Mouse (Mus musculus) ZHBTc4 (cell line): Measurements from ENCODE around the gene Stx6.

Experiments
- DNase-seq: peaks from one replicate; pipeline ENCODE4 v3.0.0-alpha.2; 2011; ENCODE audit warnings: low read depth, low spot score

Gene Stx6

DNA sequence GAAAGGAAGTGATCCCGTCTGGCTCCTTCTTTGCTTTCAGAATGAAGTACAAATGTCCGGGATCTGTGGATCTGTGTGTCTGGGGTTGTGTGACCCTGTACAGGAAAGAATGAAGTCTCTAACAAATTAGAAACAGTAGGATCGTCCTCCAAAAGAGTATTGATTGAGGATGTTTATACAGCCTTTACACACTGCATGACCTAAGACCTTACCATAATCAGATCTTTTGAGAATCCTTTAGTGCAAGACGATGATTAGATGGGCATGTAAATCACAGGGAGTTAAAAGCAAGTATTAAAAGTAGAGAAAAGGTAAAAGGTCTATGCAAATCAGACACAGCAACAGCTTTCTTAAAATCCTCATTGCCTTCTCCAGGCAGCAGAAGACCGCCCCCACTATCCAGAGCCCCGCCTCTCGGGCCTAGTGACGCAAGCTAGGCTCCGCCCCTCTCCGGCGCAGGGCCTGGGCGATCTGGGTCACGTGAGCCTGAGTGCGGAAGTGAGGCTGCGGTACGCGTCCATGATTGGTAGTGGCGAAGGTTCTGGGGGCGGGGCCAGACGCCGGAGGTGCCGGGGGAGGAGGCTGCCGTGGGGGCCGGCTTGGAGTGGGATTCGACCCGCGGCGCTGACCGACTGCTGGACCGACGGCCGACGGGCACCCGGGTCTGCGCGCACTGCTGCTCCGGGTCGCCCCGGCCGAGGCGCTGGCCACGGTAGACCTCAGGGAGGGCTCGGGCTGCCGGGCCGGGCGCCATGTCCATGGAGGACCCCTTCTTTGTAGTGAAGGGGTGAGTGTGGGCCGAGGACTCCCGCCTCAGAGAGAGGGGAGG, at the start of gene Stx6:
Gene Stx6 (plus strand): TSS at position 575 of the 829 bp plus-strand sequence.
- DNase-seq = peak; percentile 99

DNA sequence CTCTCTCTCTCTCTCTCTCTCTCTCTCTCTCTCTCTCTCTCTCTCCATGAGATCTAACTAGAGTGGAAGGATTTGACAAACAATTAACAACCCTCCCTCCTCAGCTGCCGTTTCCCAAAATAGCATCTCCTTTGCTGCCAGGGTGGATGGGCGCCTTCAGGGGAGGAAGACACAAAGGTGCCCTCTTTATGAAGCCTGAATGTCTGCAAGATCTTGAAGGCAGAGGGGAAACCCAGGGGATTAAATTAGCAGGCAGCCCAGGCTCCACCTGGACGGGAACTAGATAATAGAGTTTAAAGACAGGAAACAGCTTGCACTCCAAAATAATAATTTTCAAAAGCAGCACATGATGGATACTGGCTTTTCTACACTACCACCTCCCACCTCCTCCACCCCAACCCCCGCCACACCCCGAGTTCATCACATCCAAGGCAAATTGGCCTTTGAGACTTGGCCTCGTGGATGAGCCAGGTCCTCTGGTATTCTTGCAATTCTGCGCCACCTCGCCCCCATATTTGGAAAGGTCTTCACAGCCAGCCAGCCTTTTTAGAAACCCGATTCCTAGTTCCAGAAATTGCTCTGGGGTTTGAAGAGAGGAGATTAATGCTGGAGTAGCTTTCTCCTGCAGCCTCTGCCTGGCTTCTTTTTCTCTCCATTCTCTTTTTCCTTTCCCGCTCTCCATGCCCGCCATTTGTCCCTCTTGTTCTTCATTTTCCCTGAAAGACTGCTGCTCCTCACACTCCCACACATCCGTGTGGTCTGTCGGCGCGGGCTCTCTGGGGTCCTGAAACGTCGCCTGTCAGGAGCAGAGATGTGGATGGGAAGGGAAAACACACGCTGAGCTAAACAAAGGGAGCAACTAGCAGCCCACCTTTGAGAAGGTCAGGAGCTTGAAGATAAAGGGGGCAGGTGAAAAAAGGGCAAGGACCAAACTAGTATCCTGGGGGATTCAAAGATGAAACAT, 48.8 kb upstream of the Stx6 start:
- no peak for DNase-seq

GRCm38 (mm10) chr1:155111491-155111890, 47.0 kb upstream of the Stx6 start:
- DNase-seq = peak; percentile 66

- no peak for DNase-seq
Measured at GRCm38 (mm10) chr1:155112118-155112517, 46.4 kb upstream of the Stx6 start.

- no peak for DNase-seq
Measured at GRCm38 (mm10) chr1:155112875-155113274, 45.6 kb upstream of the Stx6 start.

- no peak for DNase-seq
Measured at GRCm38 (mm10) chr1:155113946-155114345, 44.6 kb upstream of the Stx6 start.

DNA sequence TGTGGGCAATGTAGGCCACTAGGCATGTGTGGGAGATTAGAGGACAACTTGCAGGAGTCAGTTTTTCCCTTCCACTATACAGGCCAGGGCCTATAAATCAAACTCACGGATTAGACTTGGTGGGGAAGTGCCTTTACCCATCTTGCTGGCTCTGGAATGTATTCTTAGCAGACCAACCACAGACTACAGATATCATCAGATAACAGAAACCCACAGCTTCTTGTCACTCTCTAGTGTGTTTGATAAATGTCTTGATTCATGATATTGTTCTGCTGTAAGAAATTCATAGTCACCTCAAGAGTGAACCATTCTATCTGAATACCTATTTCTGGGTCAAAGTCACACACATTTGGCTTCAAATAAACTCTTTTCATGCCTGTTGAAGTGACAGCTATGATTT, 38.8 kb upstream of the Stx6 start:
- DNase-seq = no peak

DNA sequence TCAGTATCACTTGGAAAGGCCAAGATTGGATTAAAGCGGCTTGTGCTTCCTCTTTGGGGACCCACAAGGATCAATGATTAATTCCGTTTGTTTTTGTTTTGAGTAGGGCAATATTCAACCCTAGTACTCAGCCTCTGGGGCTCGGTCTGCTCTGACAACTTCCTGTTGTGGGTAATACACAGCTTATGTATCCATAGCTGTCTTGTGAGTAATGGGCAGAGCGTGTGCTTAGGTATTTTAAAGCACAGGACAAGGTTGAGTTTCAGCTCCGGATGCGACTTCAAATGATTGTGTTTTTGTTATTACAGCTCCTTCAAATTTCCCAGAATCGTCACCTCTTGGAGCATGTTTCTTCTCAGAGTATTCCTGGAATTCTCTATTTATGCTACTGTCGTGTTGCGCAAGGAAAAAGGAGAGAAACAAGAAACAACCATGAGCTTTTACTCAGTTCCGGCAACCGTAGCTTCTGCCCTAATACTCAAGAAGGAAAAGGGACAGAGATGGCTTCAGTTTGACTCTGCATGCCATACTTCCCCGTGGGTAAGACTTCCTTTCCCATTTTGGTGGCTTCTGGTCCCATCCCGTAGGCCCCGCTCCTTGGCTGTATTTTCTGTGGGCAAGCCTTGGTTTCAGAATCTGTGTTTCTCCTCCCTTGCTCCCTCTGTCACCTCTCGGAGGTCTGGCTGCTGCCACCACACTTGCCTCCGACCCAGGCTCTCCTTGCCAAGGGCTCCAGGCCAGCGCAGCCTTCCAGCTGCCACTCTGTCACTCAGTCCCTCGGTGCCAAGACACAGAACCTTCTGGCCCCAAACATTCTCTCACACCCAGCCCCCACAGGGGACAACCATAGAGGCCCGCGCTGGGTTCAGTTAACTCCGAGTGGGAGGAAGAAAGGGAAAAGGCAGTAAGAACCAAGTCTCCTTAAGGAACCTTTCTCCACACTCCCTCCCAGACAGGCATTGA, 36.3 kb upstream of the Stx6 start:
- DNase-seq = no peak

DNA sequence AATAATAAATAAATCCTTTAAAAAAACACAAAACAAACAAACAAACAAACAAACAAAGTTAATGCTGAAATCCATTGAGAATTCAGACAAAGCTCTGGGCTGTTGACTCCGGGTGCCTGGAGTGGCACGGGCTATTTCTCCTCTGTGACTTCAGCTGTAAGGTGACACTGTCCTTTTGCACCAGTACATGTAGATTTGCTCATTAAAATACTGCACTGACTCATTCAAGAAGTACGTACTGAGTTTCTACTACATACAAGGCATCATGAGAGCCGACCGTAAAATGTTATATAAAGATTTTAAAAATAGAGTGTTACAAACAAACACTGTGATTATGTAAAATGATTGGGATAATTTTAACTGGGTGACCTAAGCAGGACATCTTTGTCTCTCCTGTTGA, 34.1 kb upstream of the Stx6 start:
- DNase-seq = no peak

GRCm38 (mm10) chr1:155126716-155127115, 31.8 kb upstream of the Stx6 start:
- no peak for DNase-seq

DNA sequence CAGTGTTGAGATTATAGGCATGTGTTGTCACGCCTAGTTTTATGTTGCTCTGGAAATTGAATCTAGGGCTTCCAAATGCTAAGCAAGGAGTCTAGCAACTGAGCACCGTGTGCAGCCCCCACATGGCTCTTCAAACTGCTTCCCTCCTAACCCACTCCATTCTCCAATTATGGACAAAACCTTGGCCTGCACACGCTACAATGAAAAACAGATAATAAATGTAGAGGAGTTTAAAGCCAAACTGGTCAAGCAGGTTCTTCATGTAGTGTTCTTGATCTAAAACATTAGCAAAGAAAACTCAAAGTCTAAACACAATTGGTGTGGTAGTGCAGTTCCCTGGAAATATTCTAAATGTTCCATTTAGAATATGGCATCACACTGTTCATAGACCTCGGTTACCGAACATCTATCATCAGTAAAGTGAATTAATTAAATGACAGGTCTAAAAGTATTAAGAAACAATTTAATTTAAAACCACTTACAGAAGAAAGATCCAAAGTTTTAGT, 31.0 kb upstream of the Stx6 start:
- DNase-seq = no peak

DNA sequence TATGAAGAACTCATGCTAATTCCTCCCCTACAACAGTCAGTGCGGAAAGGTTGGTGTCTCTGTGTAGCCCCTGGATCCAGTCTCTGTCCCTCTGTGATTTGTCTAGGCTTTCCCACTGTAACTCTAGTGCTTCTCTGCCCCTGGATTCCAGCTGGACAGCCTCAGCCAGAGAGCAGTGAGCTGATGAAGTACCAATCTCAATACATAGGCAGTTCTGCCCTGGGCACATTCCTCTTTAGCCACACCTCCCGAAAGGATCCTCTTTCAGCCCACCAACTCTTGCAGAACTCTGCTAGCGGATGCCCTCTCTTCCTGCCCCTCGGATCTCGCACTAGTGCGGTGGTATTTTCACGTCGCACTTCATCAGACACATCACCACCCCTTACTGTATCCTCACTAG, 23.6 kb upstream of the Stx6 start:
- DNase-seq = no peak

GRCm38 (mm10) chr1:155138795-155139194, 19.7 kb upstream of the Stx6 start:
- DNase-seq = no peak

GRCm38 (mm10) chr1:155140076-155140475, 18.4 kb upstream of the Stx6 start:
- peak; percentile 83 for DNase-seq

DNA sequence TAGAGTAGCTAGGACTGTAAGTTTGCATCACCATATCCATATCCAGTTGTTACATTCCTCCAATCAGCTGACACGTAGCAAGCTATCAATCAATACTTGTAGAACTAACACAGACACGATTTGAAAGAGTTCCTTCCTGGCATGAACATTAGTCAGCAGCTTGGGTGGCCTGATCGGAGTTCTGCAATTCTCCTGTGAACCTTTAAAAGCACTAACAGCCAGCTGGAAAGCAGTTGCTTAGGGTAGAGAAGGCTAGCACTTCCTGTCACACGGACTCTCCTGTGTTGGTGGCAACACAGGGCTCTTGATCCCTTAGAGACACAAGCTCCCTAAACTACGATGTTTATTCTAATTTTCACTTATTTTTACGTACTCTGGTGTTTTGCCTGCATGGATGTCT, 12.9 kb upstream of the Stx6 start:
- no peak for DNase-seq

- DNase-seq = peak; percentile 23
Measured at GRCm38 (mm10) chr1:155146572-155146980, 11.9 kb upstream of the Stx6 start, which contains the start of gene Mr1. TSS of gene Mr1 (minus strand) at chr1:155146814.

DNA sequence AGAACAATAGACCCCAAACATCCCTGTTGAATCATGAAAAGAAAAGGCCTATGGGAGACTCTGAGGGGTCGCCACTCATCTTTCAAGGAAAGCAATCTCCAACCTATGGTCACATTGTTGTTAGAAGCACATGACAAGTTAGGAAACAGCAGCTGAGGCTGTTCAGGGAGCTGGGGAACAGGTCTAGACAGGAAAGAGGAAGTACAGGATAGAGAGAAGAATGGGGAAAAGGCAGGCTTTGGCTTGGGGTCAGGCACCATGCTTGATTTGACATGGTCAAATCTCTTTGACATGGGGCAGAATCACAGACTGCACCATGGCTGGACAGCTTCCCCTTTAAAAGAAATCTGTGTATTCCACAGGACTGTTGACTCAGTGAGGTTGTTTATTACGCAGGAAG, 11.3 kb upstream of the Stx6 start:
- no peak for DNase-seq

GRCm38 (mm10) chr1:155149403-155149802, 9.1 kb upstream of the Stx6 start:
- no peak for DNase-seq

- DNase-seq = no peak
Measured at GRCm38 (mm10) chr1:155150821-155151220, 7.7 kb upstream of the Stx6 start.

- DNase-seq = no peak
Measured at GRCm38 (mm10) chr1:155153906-155154305, 4.6 kb upstream of the Stx6 start.

DNA sequence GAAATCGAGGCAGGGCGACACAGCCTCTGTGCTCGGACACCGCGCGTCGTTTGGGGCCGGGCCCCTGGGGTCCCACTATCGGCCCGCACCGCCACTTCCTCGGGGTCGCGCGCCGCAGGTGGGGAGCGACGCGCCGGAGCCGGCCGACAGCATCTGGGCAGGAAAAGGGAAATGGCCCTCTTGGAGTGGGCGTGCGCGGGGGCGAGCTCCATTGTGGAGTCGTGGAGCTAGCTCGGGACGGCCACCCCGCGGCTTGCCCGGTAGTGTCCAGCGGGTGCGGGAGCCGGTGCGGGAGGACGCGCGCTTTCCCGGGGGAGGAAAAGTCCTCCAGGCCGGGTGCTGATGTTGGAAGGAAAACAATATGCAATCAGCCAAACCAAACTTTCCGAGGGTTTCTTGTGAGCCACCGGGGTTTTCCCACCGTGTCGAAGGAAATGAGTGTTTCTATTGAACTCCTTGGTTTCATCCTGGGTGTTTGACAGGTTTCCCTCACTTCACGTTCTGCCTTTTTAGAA, 512 bp downstream of the Stx6 start:
- DNase-seq = peak; percentile 33
